Mouse (Mus musculus) WW6 (cell line): ENCODE data around the gene Vps53.
A peak's percentile ranks its signal among the peaks of the same experiment; 100 is the strongest.
"Not testable (repeated sequence)": the region's sequence is repeated elsewhere in the genome, so short reads cannot be mapped to it uniquely, and the experiment has no call there.

ENCODE experiments used
- DNase-seq: peaks from one replicate; pipeline ENCODE4 v3.0.0-alpha.2; 2013; ENCODE audit warnings: low read depth, low spot score

The Vps53 gene

DNA sequence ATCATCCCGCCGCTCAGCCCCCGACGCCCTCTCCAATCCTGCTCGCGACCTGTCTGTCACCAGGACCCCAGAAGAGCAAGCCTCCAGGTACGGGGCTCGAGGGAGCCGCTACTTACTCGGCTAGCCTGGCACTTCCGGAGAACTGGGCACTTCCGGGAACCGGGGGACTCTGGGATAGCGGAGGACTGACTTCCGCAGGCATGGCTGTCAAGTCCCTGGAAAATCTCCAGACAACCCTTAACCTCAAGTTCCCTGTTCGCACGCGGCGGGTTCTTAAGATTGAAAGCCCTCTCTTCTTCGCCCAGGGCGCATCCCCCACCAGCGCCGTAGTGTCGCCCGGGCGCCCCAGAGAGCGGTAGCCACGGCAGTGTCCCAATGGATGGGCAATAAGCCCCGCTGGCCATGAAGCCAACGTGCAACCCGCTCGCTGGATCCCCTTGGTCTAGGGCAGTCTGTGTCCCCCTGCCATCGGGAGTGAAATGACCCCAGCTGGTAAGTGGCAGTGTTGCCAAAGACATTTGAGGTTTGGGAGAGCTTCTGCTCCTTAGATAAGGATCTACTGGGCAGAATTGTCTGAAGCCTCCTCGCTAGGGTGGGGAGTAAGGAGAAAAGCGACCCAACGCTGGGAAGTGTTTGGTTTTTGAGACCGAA lies at the start of gene Vps53, which contains the start of gene Fam57a:
Vps53 (minus strand) TSS at position 153 of the 651 bp plus-strand sequence.
Fam57a (plus strand) TSS at position 177 of the 651 bp plus-strand sequence.
- DNase-seq: no peak

DNA sequence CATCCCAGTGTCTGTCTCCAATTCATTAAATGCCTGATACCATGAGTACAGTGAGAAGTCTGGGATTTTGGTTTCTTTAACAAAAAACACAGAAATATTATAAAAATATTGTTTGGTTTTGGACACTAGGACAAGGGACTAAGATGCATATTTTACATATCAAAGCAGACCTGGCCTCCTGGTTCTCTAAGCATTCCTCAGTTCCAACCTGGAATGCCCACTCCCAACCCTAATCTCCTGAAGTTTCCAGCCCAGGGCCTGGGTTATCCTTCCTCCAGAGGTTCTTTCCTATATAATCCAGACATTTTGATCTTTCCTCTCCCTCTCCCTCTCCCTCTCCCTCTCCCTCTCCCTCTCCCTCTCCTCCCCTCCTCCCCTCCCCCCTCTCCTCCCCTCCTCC lies 45.6 kb upstream of the Vps53 start:
- DNase-seq: no peak

DNA sequence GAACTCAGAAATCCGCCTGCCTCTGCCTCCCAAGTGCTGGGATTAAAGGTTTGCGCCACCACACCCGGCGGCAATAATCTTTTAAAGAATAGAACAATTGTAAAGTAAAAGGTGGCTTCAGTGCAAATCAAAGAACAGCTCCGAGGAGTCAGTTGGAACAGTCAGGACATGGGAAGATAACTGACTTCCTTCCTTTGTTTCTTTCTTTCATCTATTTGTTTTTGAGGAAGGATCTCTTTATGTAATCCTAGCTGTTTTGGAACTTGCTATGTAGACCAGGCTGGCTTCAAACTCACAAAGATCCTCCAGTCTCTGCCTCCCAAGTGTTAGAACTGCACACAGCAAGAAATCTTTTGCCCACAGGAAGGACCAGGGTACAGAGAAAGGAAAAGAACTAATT lies 45.2 kb upstream of the Vps53 start:
- no peak for DNase-seq

DNA sequence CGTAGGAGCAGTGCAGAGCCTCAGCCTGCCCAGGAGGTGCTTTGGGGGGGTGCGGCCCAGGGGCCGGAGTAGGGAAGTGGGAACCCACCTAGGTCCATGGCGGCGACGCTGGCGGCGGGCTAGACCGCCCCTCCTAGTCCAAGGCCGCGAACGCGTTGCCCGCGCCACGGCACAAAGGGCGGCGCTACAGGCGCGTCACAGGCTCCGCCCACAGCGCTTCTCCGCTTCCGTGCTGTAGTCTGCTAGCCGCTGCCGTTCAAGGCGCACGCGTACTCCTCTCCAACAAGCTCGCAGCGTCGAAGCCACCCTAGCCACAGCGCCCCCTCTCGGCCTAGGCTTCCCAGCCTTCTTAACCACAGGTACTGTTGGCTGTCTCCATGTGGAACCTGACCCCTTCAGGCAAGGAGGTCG lies 37.9 kb upstream of the Vps53 start, which contains the start of the genes Dbil5 and Gemin4:
Dbil5 (plus strand) TSS at position 219 of the 411 bp plus-strand sequence.
Gemin4 (minus strand) TSS at position 275 of the 411 bp plus-strand sequence.
- peak; percentile 100 for DNase-seq

DNA sequence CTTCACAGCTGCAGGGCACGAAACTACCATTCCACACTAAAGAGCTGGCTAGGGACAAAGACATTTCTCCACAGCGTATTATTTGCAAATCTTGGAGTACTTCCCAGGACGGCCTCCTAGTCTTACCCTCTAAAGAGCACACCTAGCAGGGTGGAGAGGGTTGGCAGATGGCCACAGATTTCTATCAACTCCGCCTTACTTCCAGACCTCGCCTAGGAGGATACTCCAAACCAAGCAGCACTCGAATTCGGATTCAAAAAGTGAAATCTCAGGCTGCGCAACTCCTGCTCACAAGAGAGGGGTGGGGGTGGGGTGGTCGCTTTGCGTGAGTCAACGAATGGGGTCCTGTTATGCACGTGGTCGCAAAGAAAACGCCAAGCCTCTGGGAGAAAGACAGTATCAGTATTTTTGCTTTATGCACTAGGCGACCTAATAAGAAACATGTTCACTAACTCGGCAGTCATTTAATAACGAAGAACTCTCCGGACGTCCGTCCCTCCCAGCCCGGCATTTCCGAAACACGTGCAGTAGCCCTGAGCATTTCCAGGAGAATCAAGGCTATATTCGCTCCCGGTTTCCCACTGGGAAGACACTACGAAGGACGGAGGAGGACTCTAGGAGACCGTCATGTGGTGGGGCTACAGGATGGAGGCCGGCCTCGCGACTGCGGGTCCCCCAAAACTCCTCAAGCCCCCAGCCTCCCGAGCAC lies 37.4 kb upstream of the Vps53 start:
- no peak for DNase-seq

DNA sequence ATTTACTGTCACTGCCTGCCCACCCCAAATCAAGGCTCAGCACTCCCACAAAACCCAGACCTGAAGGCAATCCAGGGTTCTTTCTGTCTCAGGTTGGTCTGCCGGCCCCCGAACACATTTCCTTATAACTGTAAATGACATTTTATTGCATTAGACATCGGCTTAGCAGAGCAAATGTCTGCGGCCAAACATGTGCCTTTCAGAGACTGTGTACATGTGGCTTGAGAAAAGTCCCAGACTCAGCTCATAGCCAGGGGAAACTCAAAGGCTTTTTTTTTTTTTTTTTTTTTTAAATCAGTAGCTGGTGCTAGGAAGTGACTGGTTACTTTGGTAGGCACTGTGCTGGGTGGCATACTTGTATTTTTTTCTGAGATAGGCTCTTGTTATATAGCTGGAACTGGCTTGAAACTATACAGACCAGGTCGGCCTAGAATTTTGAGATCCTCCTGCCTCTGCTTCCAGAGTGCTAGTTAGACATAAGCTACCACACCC lies 36.6 kb upstream of the Vps53 start:
- no peak for DNase-seq

DNA sequence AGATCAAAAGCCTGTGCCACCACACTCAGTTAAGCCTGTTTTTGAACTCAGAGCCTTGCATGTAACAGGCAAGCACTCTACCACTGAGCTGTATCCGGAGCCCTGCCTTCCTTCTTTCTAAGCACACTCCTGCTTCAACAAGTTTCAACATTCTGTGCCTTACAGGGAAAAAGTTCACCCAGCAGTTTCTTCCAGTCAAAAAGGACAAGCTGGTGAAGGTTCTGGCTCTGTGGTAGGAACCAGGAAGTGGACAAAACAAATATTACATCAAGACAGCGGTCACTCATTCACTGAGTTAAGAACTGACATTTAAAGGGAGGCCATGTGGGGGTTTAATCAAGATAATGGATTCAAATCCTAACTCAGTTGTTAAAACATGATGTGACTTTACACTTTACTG lies 35.6 kb upstream of the Vps53 start:
- DNase-seq: no peak

DNA sequence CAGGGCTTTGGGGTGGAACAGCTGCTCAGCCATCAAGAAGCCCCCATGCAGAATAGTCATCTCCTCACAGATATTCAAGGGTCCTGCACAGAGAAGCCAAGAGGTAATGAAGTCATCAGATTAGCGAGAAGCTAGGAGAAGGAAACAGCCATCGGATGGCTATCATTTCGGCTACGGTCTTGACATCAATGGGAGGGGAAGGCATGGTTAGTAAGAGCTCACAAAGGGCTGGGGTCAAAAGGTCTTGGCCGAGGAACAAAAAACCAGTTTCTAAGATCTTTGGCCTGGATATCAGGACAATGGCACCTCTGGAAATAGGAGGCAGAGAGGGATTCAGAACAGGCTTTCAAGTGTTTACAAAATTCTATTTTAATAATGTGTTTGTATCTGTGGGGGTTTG lies 34.4 kb upstream of the Vps53 start:
- DNase-seq: no peak

DNA sequence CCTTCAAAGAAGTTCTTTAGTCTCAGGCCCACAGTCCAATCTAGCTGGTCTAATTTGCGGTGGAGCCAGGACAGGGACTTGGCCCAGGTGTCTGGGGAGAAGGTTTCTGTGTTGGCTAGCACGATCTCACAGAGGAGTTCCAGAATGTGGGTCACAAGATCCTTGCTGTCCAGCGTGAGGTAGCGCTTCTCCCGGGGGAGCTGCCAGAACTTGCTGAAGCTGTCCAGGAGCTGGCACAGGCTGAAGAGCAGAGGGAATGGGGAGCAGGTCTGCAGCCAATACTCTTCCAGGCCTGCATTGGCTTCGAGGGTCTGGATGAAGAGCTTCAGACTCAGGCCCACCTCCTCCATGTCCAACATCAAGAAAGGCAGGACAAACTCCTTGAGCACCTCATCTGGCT lies 32.1 kb upstream of the Vps53 start:
- DNase-seq: not testable (repeated sequence)

DNA sequence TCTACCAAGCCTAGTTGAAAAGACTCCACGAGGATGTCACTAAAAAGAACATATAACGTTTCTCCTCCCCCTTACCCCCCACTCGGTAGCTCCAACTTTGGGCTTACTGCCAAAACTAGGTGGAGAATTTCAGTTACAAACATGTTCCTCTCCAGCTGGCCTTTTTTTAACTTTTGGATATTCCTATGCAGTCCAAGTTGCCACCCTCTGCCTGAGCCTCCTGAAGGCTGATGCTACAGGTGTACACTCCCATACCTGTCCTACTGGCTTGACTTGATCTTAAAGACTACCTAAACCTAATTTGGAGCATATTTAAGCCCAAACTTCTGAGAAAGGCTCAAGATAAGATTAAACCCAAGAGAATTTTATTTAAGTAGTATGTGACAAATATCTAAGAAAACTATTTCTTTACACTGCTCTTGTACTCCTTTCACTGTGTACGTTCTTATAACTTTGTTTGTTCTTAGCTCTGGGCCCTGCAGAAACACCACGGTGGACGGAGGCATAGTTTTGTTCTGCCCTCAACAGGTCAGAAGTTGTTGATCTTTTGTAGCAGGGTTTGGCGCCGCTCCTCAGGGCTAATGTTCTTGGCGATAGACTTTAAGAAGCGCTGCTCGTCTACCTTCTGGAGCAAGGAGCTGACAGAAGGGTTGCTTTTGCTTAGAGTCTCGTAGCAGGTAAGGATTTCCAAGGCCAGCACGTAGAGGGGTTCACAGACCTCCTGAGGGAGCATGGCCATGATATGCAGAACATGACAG lies 31.0 kb upstream of the Vps53 start:
- no peak for DNase-seq

DNA sequence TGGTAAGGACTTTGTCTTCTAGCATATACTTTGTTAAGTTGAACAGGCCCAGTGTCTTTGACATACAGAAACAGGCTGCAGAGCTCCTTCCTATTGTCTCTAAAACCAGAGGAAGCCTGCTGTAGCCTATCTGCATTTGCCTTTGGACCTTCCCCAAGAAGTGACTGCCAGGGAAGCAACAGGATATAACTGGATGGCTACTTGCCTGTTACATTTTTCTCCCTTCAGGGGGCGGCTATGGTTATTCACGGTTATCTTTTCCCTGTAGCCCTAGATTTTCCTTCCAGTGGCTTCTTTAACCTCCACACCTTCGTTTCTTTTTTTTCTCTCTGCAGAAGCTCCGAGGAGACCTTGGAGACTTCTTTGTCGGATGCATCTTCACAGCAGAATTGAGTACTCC lies 27.3 kb upstream of the Vps53 start:
- DNase-seq: no peak

DNA sequence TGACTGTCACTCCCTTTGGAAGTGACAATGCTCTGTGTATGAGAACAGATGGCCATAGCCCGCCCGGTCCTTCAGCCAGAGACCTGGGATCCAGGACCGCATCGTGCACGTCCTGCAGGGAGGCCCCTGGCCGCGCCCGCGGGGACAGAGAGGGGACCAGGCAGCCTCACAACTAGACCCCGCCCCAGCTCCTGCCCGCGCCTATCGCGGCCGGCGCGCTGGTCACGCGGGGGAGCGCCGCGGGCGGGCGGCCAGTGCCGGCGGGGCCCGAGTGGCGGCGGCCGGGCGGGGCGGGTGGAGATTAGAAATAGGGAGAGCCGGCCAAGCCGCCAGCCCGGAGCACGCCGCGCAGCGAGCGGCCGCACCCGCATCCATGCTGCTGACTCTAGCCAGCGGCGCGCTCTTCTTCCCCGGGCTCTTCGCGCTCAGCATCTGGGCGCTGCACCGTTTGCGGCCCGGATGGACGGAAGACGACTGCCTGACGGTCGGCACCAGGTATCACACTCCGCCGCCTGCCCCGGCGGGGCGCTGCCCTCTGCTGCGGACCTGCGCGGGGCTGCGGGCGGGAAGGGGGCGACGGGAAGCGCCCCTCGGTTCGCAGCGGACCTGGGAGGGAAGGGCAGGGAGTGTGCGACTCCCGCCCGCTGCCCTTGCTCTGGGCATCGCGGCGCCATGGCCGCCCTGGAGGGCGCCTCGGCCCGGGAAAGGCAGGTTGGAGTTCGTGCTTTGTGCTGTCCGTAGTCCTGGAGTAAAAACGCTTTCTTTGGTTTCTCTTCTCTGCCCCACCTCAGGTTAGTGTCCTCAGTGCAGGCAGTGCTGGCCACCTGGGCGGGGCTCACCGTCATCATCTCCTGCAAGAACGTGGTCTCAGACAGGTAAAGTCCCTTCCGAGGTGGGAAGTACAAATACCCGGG lies 22.6 kb upstream of the Vps53 start:
- DNase-seq: no peak

DNA sequence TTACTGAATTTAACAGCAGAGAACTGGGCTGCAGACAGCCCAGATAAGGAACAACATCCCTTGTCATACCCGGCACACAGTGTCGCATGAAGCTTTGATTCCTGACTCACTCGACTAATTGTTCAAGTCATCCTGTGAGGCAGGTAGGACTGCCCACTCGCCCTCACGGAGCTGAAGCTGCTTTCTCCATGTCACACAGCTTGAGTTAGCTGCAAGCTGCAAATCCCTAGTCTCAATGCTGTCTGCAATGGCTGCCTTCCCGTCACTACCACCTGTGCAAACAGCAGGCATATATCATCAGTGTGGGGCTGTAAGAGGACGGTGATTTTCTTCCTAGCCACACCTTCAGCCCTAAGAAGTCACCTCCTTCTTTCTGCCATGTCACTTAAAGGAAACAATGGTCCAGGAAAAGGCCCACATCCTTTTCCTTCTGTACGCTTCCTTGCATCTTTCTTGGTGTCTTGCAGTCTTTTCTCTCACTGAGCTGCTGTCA lies 17.6 kb upstream of the Vps53 start:
- no peak for DNase-seq

DNA sequence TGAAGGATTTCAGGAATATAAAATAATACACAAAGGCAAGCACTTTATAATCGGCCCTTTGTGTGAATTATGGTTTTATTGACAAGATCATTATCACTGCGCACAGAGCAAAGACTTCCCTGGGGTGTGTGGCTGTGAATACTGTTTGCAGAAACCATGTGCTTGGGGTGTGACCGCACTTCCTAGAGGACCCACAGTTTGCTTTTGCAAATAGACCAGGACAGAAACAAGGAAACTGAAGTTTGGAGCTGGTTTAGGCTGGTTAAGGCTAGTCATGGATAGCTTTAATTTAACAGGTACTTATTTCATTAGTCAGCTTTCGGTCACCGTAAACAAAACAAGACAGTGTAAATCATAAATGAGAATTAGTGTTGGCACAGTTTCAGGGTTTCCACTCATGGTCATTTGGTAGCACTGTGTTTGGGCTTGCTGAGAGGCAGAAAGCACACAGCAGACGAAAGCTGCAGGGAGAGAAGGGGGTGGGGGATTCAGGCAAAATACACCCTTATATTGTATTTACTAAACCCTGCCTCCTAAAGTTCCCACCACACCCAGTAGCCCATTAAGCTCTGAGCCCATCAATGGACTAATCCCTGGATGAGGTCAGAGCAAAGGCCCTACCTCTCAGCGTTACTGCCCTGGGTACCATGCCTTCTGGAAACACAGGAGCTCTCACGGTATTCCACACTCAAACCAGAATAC lies 17.0 kb upstream of the Vps53 start:
- DNase-seq: no peak

DNA sequence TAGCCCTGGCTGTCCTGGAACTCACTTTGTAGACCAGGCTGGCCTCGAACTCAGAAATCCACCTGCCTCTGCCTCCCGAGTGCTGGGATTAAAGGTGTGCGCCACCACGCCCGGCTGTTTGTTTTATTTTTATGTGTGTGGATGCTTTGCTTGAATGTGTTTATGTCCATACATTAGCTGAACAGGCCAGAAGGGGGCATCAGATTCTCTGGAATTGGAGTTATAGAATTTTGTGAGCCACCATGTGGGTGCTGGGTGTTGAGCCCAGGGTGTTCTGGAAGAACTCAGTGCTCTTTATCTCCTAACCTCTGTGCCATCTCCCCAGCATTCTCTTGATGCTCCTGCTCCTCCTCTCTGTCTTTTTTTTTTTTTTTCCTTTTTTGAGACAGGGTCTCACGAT lies 7.5 kb upstream of the Vps53 start:
- DNase-seq: no peak

DNA sequence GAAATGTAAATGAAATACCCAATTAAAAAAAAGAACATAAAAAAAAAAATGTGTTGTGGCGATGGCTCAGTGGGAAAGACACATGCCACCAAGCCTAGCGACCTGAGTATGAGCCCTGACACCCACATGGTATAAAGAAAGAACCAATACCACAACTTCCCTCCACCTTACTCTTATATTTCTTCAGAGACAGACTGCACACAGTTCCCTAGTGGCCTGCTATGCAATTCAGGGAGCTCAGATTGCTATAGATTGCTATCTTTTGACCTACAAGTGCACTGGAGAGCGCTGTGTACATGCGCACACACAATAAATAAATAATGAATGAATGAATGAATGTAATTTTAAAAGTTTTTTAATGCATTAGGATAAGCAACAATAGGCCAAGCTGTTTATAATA lies 4.3 kb upstream of the Vps53 start:
- no peak for DNase-seq

DNA sequence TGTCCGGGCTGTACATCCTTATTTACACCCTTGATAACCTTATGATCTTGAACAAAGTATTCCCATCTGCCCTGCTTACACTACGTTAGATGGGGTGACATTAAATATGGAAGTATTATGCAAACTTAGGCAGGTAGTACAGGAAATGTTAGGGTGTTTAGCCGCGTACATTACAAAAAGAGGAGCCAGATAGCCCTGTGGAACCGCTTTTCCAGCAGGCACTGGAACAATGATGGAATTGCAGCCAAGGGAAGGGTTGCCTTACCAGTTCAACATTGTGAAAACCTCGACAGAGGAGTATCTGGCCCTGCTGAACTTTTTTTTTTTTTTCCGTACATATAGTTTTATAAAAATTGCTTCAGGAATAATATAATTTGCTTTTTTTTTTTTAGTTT lies 696 bp upstream of the Vps53 start:
- DNase-seq: no peak

DNA sequence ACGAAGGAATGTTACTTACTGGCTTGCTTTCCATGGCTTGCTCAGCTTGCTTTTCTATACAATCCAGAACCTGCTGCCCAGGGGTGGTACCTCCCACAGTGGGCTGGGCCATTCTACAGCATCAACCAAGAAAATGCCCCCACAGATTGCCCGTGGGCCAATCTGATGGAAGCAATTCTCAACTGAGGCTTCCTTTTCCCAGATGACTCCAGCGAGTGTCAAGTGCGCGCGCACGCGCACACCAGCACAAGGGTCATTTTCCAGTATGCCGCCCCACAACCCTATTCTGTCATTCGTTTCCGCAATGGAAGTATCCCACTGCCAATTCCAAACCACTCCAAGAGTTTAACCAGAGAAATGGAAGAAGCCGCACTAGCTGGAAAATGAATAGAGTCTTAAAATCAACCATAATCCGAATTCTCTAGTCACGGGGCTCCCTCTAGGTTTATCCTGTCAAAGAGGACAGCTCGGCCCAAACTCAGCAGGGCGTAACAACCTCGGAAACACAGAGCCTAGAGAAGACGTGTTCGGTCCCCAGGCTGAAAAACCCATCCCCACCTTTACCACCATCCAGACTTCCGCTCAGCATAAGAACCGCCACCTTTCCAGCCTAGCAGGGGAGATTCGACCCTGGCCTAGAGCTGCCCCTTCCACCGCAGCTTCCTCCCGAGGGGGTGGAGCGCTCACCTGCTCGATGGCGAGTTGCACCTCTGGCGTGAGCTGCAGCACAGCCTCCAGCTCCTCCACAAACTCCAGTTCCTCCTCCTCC lies 537 bp downstream of the Vps53 start:
- DNase-seq: peak; percentile 49

DNA sequence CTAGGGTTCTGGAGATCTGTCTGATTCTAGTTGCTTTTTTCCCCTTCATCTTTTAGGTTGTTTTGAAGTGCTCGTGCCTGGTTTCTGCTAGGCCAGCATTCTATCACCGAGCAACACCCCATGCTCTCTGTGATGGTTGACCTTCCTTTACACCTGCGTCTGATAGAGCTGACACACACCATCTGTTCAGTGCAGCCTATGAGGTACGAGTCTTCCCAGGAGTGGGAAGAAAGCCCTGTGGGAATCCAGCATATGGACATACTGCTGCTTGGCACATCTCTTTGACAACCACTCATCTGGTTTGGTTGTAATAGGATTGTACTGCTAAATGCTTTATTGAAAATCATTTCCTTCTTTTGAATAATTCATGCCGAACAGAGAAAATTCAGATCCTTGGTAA lies 9.2 kb downstream of the Vps53 start:
- no peak for DNase-seq

DNA sequence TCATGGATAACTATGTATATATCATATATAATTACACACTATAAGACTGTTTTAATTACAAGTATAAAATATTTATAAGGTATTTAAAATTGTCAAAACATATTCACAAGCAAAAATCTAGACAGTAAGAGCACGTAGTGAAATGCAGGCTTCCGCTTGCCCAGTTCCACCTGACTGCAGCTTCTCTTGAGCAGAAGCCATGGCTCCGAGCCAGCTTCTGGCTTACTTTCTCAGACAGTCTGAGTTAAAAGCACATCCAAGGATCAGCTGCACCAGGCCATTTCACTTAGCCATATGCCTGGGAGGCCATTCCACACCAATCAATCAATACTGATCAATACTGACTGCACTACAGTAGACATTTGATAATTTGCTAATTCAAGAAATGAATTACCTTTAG lies 10.5 kb downstream of the Vps53 start:
- DNase-seq: no peak
